Mouse (Mus musculus) megakaryocyte, embryonic 14.5 days (primary cell): ENCODE measurements at regions not wholly inside any gene's neighbourhood (a gene's known extent, or its start where the extent isn't known, plus 50 kb on each side); places are given as distances from the start of the nearest gene placed in this dataset.

ENCODE experiments used
- FLI1 ChIP-seq: IDR thresholded peaks from 2 replicates; pipeline ENCODE4 v1.6.1; 2012; ENCODE audit warnings: low read length, inconsistent platforms, mixed read lengths
- GATA1 ChIP-seq: IDR thresholded peaks from 3 replicates; pipeline ENCODE4 v1.6.1; 2012; ENCODE audit warnings: mixed read lengths, low read length, inconsistent platforms, borderline replicate concordance

- TF ChIP-seq GATA1 (no peak), FLI1 (no peak)
These were observed 212.0 kb upstream of the Jarid2 start for GRCm38 (mm10) chr13:44517312-44517711.
